Mouse (Mus musculus): Measurements from ENCODE around the gene Igfbpl1. TPM values are rescaled to one million over a fixed set of nuclear protein-coding genes. Genes with fewer than 3 reads are reported as not detected.

Gene Igfbpl1
- total and polyA plus RNA-seq, 3 experiments: not detected

DNA sequence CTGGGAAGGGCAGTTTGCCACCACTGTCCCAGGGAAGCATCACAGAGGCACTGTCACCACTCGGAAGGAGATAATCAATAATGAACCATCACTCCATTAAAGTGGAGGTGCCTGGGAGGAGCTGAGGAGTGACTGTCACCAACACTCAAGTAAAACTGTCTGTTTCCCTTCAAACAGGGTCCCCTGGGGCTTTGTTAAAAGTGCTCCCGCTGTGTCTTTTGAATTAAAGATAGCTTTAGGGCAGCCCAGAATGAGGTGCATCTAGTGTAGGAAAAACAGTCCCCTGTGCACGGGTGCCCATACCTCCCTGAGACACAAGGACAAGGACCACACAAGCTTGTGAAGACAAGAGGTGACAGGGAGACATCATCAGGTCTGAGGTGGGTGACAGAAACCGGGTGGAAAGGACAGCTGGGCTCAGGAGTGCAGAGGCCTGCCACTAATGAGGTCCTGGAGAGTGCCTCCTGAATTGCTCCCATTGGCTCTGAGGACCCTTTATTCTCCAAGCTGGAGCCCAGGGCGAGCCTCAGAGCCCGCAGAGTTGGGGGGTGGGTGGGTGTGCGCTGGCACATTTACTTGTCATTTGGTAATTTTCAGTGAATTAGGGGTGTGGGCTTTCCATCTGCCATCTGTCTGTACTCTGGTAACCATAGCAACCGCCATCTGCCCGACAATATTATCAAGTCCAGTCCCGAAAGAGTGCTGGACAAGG, 2.5 kb downstream of the Igfbpl1 start:
- DNase-seq (ENCODE audit: low read depth, low spot score): no peak
- Histone ChIP-seq H3K9me3 (replicated peaks; ENCODE audit: insufficient read depth, low read length) (no peaks in the 10 kb centered on the region), H3K4me3 (ENCODE audit: control insufficient read depth in 1 of 2, insufficient read depth in 1 of 2, low read depth in 2 of 2, low read length in 2 of 2) (no peak overlapping the region), H3K27ac (ENCODE audit: control insufficient read depth, low read depth, low read length) (no peak overlapping the region), H3K4me1 (ENCODE audit: control insufficient read depth in 1 of 2, insufficient read depth in 2 of 2, low read length in 2 of 2) (no peaks in the 10 kb centered on the region), H3K27me3 (ENCODE audit: control insufficient read depth in 1 of 2, insufficient read depth in 2 of 2, low read length in 2 of 2) (peaks cover 0 to 14% of the 10 kb centered on the region in 2 experiments; a peak in 3 of 4 replicates), H3K9ac (ENCODE audit: control insufficient read depth, low read depth, low read length, poor library complexity, severe bottlenecking) (no peak overlapping the region), H3K79me2 (ENCODE audit: control insufficient read depth, insufficient read depth, low read length, poor library complexity) (no peaks in the 10 kb centered on the region), H3K36me3 (ENCODE audit: control insufficient read depth in 1 of 2, insufficient read depth in 2 of 2, low read length in 2 of 2) (no peaks in the 10 kb centered on the region)
- TF ChIP-seq SIN3A (IDR thresholded peaks at IDR 0.05; ENCODE audit: low read length) (no peak), E2F4 (IDR thresholded peaks at IDR 0.05; ENCODE audit: borderline replicate concordance, low read depth, low read length) (no peak), GATA1 (IDR thresholded peaks at IDR 0.05; ENCODE audit: low read depth, low read length) (no peak), POLR2A (IDR thresholded peaks at IDR 0.05; ENCODE audit: control insufficient read depth in 1 of 2, insufficient read depth in 1 of 2, low read depth in 1 of 2, low read length in 2 of 2, poor library complexity in 1 of 2) (no peak), RAD21 (IDR thresholded peaks at IDR 0.05; ENCODE audit: low read depth, low read length) (no peak), POLR2AphosphoS2 (IDR thresholded peaks at IDR 0.05; ENCODE audit: low read length) (no peak), ZC3H11A (IDR thresholded peaks at IDR 0.05; ENCODE audit: low read depth, low read length) (no peak), USF2 (IDR thresholded peaks at IDR 0.05; ENCODE audit: borderline replicate concordance in 1 of 2, insufficient read depth in 1 of 2, low read depth in 1 of 2, low read length in 2 of 2) (no peak), MAFK (IDR thresholded peaks at IDR 0.05; ENCODE audit: borderline replicate concordance, low read depth, low read length) (no peak), MYC (IDR thresholded peaks at IDR 0.05; ENCODE audit: low read depth, low read length) (no peak)

DNA sequence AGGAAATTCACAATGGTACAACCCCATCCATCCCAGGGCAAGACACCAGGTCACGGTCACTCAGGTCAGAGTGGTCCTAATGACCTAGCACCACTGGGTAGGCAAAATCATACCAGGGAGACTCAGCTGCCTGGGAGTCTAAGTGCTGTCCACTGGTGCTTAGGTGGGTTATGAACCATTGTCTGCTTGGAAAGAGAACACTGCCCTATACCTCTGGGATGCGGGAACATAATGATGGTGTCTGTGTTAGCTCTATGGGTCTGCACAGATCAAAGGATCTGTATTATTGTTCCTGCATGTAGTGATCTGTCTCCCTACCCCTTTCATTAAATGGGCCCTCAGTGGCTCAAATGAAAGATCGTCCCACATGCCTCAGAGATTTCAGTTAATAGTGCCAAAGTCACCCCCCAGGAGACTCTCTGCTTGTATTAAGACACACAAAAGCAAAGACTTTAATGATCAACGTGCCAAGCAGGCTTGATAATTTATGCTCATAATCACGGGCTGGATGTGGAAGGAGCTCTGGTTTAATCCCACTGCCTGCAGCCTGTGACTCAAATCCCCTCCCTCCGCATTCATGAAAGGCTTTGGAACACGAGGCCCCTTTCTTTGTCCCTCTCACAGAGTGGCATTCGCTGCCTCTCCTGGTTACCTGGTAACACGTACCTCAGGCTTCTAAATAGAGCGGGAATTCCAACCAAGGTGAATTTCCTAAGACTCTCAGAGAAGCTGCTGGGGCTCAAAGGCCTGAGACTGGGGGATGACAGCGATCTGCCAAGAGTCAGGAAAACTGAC, 3.7 kb downstream of the Igfbpl1 start:
- DNase-seq (ENCODE audit: low read depth, low spot score): no peak
- H3K79me2 ChIP-seq (ENCODE audit: control insufficient read depth, insufficient read depth, low read length, poor library complexity): no peaks in the 10 kb centered on the region
- no peaks in the 10 kb centered on the region for H3K36me3 ChIP-seq (ENCODE audit: control insufficient read depth in 1 of 2, insufficient read depth in 2 of 2, low read length in 2 of 2)
- H3K27me3 ChIP-seq (ENCODE audit: control insufficient read depth in 1 of 2, insufficient read depth in 2 of 2, low read length in 2 of 2): peaks cover 0 to 9% of the 10 kb centered on the region in 2 experiments; a peak in 2 of 4 replicates
- no peak overlapping the region for H3K9ac ChIP-seq (ENCODE audit: control insufficient read depth, low read depth, low read length, poor library complexity, severe bottlenecking)
- TF ChIP-seq SIN3A (IDR thresholded peaks at IDR 0.05; ENCODE audit: low read length): no peak
- no peak for TF ChIP-seq RAD21 (IDR thresholded peaks at IDR 0.05; ENCODE audit: low read depth, low read length)
- no peak for TF ChIP-seq ELF1 (IDR thresholded peaks at IDR 0.05; ENCODE audit: low read depth, low read length)
- no peak for TF ChIP-seq MAFK (IDR thresholded peaks at IDR 0.05; ENCODE audit: borderline replicate concordance, low read depth, low read length)
- no peak for TF ChIP-seq MYC (IDR thresholded peaks at IDR 0.05; ENCODE audit: low read depth, low read length)
- no peak for TF ChIP-seq NRF1 (IDR thresholded peaks at IDR 0.05; ENCODE audit: insufficient read depth, low read depth, low read length, poor library complexity, severe bottlenecking)
- no peak for TF ChIP-seq POLR2AphosphoS5 (IDR thresholded peaks at IDR 0.05; ENCODE audit: borderline replicate concordance, low read depth, low read length)
- TF ChIP-seq POLR2A (IDR thresholded peaks at IDR 0.05; ENCODE audit: control insufficient read depth in 1 of 2, insufficient read depth in 1 of 2, low read depth in 1 of 2, low read length in 2 of 2, poor library complexity in 1 of 2): no peak
- no peaks in the 10 kb centered on the region for H3K9me3 ChIP-seq (replicated peaks; ENCODE audit: insufficient read depth, low read length)
- no peak overlapping the region for H3K4me3 ChIP-seq (ENCODE audit: control insufficient read depth in 1 of 2, insufficient read depth in 1 of 2, low read depth in 2 of 2, low read length in 2 of 2)
- H3K4me1 ChIP-seq (ENCODE audit: control insufficient read depth in 1 of 2, insufficient read depth in 2 of 2, low read length in 2 of 2): no peaks in the 10 kb centered on the region
- H3K27ac ChIP-seq (ENCODE audit: control insufficient read depth, low read depth, low read length): no peak overlapping the region

Data from MEL (cell line).